Mouse (Mus musculus): Measurements from ENCODE around the gene Eri2.
"Not testable (repeated sequence)": the region's sequence is repeated elsewhere in the genome, so short reads cannot be mapped to it uniquely, and the experiment has no call there.

The Eri2 gene

GRCm38 (mm10) chr7:119739798-119740468, 53.9 kb downstream of the Eri2 start:
- DNase-seq, result not testable (repeated sequence)

GRCm38 (mm10) chr7:119738877-119739276, 55.0 kb downstream of the Eri2 start:
- DNase-seq, result no peak

- peak in 1 of 2 experiments; percentile 39 for DNase-seq
Measured at GRCm38 (mm10) chr7:119731262-119731661, 62.6 kb downstream of the Eri2 start.

- DNase-seq, result no peak
Measured at GRCm38 (mm10) chr7:119727621-119728020, 66.2 kb downstream of the Eri2 start.

GRCm38 (mm10) chr7:119720947-119721310, 72.9 kb downstream of the Eri2 start:
- DNase-seq, result no peak

- DNase-seq, result peak; percentile 97
Measured at GRCm38 (mm10) chr7:119720253-119720946, 73.5 kb downstream of the Eri2 start, which contains the start of gene Thumpd1. Gene Thumpd1 (minus strand): TSS chr7:119720798.
